Mouse (Mus musculus) testis, postnatal 10 days (tissue): ENCODE results near the gene Etl4.

Experiments used
- DNase-seq: peaks from one replicate; pipeline ENCODE4 v3.0.0; 2021; ENCODE audit warnings: low spot score

Etl4 gene

GRCm38 (mm10) chr2:20710589-20710988, 801.0 kb downstream of the Etl4 start:
- DNase-seq, result peak; percentile 3

GRCm38 (mm10) chr2:20711024-20711423, 801.4 kb downstream of the Etl4 start:
- DNase-seq, result peak; percentile 3

- DNase-seq, result no peak
These were observed 809.5 kb downstream of the Etl4 start for GRCm38 (mm10) chr2:20719105-20719504.

GRCm38 (mm10) chr2:20721098-20721497, 811.5 kb downstream of the Etl4 start:
- no peak for DNase-seq

- DNase-seq, result no peak
These were observed 812.8 kb downstream of the Etl4 start for GRCm38 (mm10) chr2:20722165-20722991.

- no peak for DNase-seq
These were observed 814.6 kb downstream of the Etl4 start for GRCm38 (mm10) chr2:20723990-20724745.

GRCm38 (mm10) chr2:20726974-20727373, 817.4 kb downstream of the Etl4 start:
- no peak for DNase-seq

GRCm38 (mm10) chr2:20727752-20728438, 818.3 kb downstream of the Etl4 start:
- no peak for DNase-seq

- DNase-seq, result no peak
These were observed 825.9 kb downstream of the Etl4 start for GRCm38 (mm10) chr2:20735444-20735843.

- no peak for DNase-seq
These were observed 826.9 kb downstream of the Etl4 start for GRCm38 (mm10) chr2:20736324-20737015.

GRCm38 (mm10) chr2:20737112-20737808, 827.7 kb downstream of the Etl4 start:
- DNase-seq, result no peak

- DNase-seq, result no peak
These were observed 828.3 kb downstream of the Etl4 start for GRCm38 (mm10) chr2:20737837-20738236.

GRCm38 (mm10) chr2:20747723-20748122, 838.1 kb downstream of the Etl4 start:
- no peak for DNase-seq

GRCm38 (mm10) chr2:20748481-20748880, 838.9 kb downstream of the Etl4 start:
- no peak for DNase-seq

GRCm38 (mm10) chr2:20749687-20750086, 840.1 kb downstream of the Etl4 start:
- no peak for DNase-seq

- no peak for DNase-seq
These were observed 843.9 kb downstream of the Etl4 start for GRCm38 (mm10) chr2:20753282-20754110.

- DNase-seq, result no peak
These were observed 847.4 kb downstream of the Etl4 start for GRCm38 (mm10) chr2:20756964-20757363.

GRCm38 (mm10) chr2:20759045-20759662, 849.6 kb downstream of the Etl4 start:
- no peak for DNase-seq

- DNase-seq, result no peak
These were observed 851.7 kb downstream of the Etl4 start for GRCm38 (mm10) chr2:20761320-20761719.

GRCm38 (mm10) chr2:20761751-20762150, 852.2 kb downstream of the Etl4 start:
- no peak for DNase-seq
